Mouse (Mus musculus) leukemia stem cell, adult 10-12 weeks (primary cell): ENCODE data around the gene Myog. TPM values are rescaled to one million over a fixed set of nuclear protein-coding genes. Genes with fewer than 3 reads are reported as not detected.

Experiments used
- polyA plus RNA-seq: library from polyadenylated mRNA; stranded (reverse); fragments of >175 nt; gene quantifications from 2 replicates; pipeline ENCODE4 v1.2.3, GENCODE M21; 2012; ENCODE audit warnings: low replicate concordance

Gene Myog
- not detected in 2 replicates for polyA plus RNA-seq

DNA sequence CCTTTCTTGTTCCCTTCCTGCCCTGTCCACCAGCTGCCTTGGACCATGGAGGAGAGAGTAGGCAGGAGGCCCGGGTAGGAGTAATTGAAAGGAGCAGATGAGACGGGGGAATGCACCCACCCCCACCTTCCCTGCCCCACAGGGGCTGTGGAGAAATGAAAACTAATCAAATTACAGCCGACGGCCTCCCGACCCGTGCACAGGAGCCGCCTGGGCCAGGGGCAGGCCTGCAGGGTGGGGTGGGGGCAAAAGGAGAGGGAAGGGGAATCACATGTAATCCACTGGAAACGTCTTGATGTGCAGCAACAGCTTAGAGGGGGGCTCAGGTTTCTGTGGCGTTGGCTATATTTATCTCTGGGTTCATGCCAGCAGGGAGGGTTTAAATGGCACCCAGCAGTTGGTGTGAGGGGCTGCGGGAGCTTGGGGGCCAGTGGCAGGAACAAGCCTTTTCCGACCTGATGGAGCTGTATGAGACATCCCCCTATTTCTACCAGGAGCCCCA is at the start of gene Myog:
Gene Myog, plus strand, starts transcription at position 392 of the 502 bp plus-strand sequence.

GRCm38 (mm10) chr1:134332770-134333271 is 43.0 kb downstream of the Myog start, which contains the start of gene Ppfia4:
TSS of gene Ppfia4 (minus strand) at chr1:134332928.

Other genes starting within 250 kb of the Myog start
- 8.7 and 54.7 TPM in 2 replicates for gene Btg2, start 210.9 kb upstream of the Myog start, polyA plus RNA-seq
- gene Chit1, start 178.7 kb upstream of the Myog start, polyA plus RNA-seq: not detected in 2 replicates
- gene Chil1, start 107.8 kb upstream of the Myog start, polyA plus RNA-seq: 0.30 and 0.48 TPM in 2 replicates
- not detected in 2 replicates for gene Mybph, start 96.5 kb upstream of the Myog start, polyA plus RNA-seq
- 0.05 TPM in 1 of 2 replicates, not detected in the other for gene Adora1, start 54.6 kb upstream of the Myog start, polyA plus RNA-seq
- 16.4 and 17.5 TPM in 2 replicates for gene Ppfia4, start 42.9 kb downstream of the Myog start, polyA plus RNA-seq
- gene Tmem183a, start 72.0 kb downstream of the Myog start, polyA plus RNA-seq: 16.0 and 26.1 TPM in 2 replicates
- gene 4933406M09Rik, start 96.0 kb downstream of the Myog start, polyA plus RNA-seq: not detected in 2 replicates
- 16.2 and 24.8 TPM in 2 replicates for gene Cyb5r1, start 115.6 kb downstream of the Myog start, polyA plus RNA-seq
- gene Adipor1, start 125.4 kb downstream of the Myog start, polyA plus RNA-seq: 75.8 and 107 TPM in 2 replicates
- 4.6 and 12.8 TPM in 2 replicates for gene Klhl12, start 165.5 kb downstream of the Myog start, polyA plus RNA-seq
- 7.8 and 10.0 TPM in 2 replicates for gene Rabif, start 204.7 kb downstream of the Myog start, polyA plus RNA-seq